Mouse (Mus musculus) liver, adult 2 months (tissue): ENCODE measurements around the gene Akt3. TPM values are rescaled to one million over a fixed set of nuclear protein-coding genes. Genes with fewer than 3 reads are reported as not detected.

Source experiments
- DNase-seq: peaks from one replicate; pipeline ENCODE4 v3.0.0-alpha.2; 2011; ENCODE audit warnings: low read depth, low spot score; ENCODE audit errors: extremely low read depth
- H3K27ac ChIP-seq: fragments of 200-500 bp; replicated peaks from 2 replicates; pipeline ENCODE4 v1.5.1; 2012; ENCODE audit warnings: low read depth, mild to moderate bottlenecking, control low read depth, inconsistent platforms, low read length; ENCODE audit not compliant: insufficient read depth
- H3K27me3 ChIP-seq: fragments of 200-500 bp; 2 replicates; pipeline ENCODE4 v1.6.1; 2012; ENCODE audit warnings: mild to moderate bottlenecking, moderate library complexity, low read length, inconsistent platforms; ENCODE audit not compliant: control insufficient read depth, insufficient read depth
- H3K36me3 ChIP-seq: fragments of 200-500 bp; 2 replicates; pipeline ENCODE4 v1.6.1; 2012; ENCODE audit warnings: low read length, inconsistent platforms; ENCODE audit not compliant: control insufficient read depth, insufficient read depth
- H3K4me1 ChIP-seq: fragments of 200-500 bp; 2 replicates; pipeline ENCODE4 v1.6.1; 2011; ENCODE audit warnings: low read length; ENCODE audit not compliant: control insufficient read depth, insufficient read depth
- H3K4me3 ChIP-seq: fragments of 200-500 bp; 2 replicates; pipeline ENCODE4 v1.5.1; 2011; ENCODE audit warnings: low read depth, mild to moderate bottlenecking, control low read depth, low read length, moderate library complexity; ENCODE audit not compliant: insufficient read depth
- H3K79me2 ChIP-seq: fragments of 200-500 bp; 2 replicates; pipeline ENCODE4 v1.6.1; 2012; ENCODE audit warnings: inconsistent platforms, mild to moderate bottlenecking, low read length, moderate library complexity; ENCODE audit not compliant: control insufficient read depth, insufficient read depth
- H3K9ac ChIP-seq: fragments of 200-500 bp; 2 replicates; pipeline ENCODE4 v1.6.1; 2012; ENCODE audit warnings: low read depth, mild to moderate bottlenecking, control low read depth, inconsistent platforms, low read length
- CTCF ChIP-seq: fragments of 200-500 bp; IDR thresholded peaks from 2 replicates; pipeline ENCODE4 v1.5.1; 2011; ENCODE audit warnings: low read depth, low read length, control low read depth
- POLR2A ChIP-seq: fragments of 200-500 bp; IDR thresholded peaks from 2 replicates; pipeline ENCODE4 v1.6.1; 2011; ENCODE audit warnings: low read length, control low read depth; ENCODE audit not compliant: insufficient read depth; ENCODE audit errors: extremely low read depth
- WGBS: fragments of 180-500 bp; shearing (Covaris S2); methylation state at CpG from one replicate; pipeline ENCODE4 v1.1.7; 2018; 5-methylcytosine and 5-hydroxymethylcytosine counted together
- polyA plus RNA-seq: library from polyadenylated mRNA; depleted of rRNA; stranded (reverse); fragments of >200 nt; gene quantifications from 2 replicates; pipeline ENCODE4 v1.2.3, GENCODE M21; 2012
- total RNA-seq: library from RNA; depleted of rRNA; stranded (reverse); fragments of >200 nt; gene quantifications from 2 replicates; pipeline ENCODE4 v1.2.3, GENCODE M21; 2014

Gene Akt3
- total and polyA plus RNA-seq, 2 experiments = 0.69 to 2.9 TPM

DNA sequence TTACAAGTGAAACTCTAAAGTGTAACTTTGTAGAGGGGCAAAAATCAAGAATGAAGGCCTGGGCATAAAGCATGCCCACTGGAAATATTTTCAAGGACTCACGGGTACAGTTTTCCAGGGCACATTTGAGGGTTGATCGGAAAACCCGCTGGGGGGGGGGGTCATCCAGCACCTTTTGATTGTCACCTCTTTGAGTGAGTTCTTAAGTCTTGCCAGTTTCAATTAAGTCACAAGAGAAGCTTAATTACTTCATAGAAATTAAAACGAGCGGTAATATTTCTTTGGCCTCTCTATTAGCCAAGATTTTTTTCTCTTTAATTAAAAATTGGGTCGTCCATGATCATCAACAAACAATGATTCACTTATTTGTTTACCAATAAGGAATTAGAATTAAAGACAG lies 260.7 kb downstream of the Akt3 start:
- Histone ChIP-seq H3K27me3 (no peaks in the 10 kb centered on the region), H3K4me1 (no peaks in the 10 kb centered on the region), H3K79me2 (no peaks in the 10 kb centered on the region), H3K27ac (no peak overlapping the region), H3K4me3 (no peak overlapping the region), H3K36me3 (no peaks in the 10 kb centered on the region), H3K9ac (no peak overlapping the region)
- TF ChIP-seq POLR2A (no peak), CTCF (no peak)
- no peak for DNase-seq
- 80% methylated on average over 6 of the region's 6 CpGs for WGBS

DNA sequence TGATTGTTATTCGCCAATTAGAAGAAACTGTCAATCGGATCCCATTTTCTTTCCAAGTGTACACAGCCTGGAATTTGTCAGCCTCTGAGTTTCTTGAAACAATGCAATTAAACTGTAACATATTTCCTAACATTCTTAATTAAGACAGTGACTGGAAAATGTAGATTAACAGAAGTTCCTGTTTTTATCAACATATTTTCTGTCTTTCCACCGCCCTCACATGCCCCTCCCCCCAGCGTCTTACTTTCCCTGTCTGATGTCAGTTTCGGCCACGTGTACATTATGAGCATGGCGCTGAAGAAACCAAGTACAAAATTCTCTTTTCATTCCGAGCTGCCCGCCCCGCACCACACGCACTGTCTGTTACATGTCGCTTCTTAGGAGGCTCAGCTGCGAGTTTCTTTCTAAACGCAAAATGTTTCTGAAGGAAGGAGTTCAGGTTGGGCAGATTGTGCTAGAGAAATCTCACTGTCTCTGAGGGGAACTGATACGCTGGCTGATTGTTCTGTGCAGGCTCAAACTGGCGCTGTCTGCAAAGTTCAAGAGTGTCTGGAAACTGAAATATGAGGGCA lies 261.3 kb downstream of the Akt3 start:
- H3K27ac ChIP-seq = no peak overlapping the region
- 71% methylated on average over 16 of the region's 16 CpGs for whole genome bisulfite sequencing

DNA sequence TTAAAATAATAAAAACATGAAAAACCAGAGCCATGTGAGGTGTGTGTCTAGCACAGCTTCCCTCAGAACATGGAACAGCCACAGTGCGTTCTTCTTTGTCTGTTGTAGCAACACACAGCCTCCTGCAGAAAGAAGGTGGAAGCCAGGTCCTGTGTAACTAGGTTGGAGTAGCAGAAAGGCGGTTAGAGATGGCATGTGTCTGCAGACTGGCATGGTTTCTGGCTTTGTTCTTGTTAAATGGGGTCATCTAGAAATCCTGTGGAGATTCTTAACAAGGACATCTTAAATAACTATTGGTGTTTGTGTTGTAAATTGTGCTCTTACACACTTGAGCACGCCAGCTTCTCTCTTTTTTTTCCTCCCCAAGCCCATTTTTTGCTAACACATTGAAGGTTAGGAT lies 261.8 kb downstream of the Akt3 start:
- no peak overlapping the region for H3K27ac ChIP-seq
- WGBS = 96% methylated on average over 3 of the region's 3 CpGs

More for the DNA sequence above, 261.3 kb downstream of the Akt3 start:
- Histone ChIP-seq H3K4me1 (no peaks in the 10 kb centered on the region), H3K79me2 (no peaks in the 10 kb centered on the region), H3K27me3 (no peaks in the 10 kb centered on the region), H3K4me3 (no peak overlapping the region), H3K9ac (no peak overlapping the region), H3K36me3 (no peaks in the 10 kb centered on the region)
- TF ChIP-seq CTCF (no peak), POLR2A (no peak)
- no peak for DNase-seq

DNA sequence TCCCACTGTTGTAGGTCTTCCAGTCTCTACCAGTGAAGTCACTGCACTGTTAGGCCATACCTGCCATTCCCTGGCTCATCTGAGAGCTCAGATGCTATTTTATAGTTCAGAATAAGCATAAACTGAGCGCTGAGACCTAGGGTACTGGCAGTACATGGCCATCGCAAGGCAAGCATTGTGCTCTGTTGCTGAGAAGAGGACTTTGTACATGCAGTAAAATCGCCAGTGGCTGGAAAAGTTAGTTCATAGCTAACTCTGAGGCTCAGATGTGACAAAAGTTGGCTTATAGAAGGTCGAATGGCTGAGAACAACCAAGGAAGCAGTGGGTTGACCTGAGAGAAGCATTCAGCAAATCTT lies 262.6 kb downstream of the Akt3 start:
- Histone ChIP-seq H3K27ac (no peak overlapping the region), H3K4me1 (no peaks in the 10 kb centered on the region), H3K9ac (no peak overlapping the region), H3K4me3 (no peak overlapping the region), H3K79me2 (no peaks in the 10 kb centered on the region), H3K27me3 (no peaks in the 10 kb centered on the region), H3K36me3 (no peaks in the 10 kb centered on the region)
- 85% methylated on average over 4 of the region's 4 CpGs for WGBS
- DNase-seq = no peak
- TF ChIP-seq CTCF = no peak
- TF ChIP-seq POLR2A = no peak

More for the DNA sequence above, 261.8 kb downstream of the Akt3 start:
- Histone ChIP-seq H3K79me2 (no peaks in the 10 kb centered on the region), H3K4me3 (no peak overlapping the region), H3K9ac (no peak overlapping the region), H3K36me3 (no peaks in the 10 kb centered on the region), H3K4me1 (no peaks in the 10 kb centered on the region), H3K27me3 (no peaks in the 10 kb centered on the region)
- no peak for DNase-seq
- TF ChIP-seq POLR2A (no peak), CTCF (no peak)

DNA sequence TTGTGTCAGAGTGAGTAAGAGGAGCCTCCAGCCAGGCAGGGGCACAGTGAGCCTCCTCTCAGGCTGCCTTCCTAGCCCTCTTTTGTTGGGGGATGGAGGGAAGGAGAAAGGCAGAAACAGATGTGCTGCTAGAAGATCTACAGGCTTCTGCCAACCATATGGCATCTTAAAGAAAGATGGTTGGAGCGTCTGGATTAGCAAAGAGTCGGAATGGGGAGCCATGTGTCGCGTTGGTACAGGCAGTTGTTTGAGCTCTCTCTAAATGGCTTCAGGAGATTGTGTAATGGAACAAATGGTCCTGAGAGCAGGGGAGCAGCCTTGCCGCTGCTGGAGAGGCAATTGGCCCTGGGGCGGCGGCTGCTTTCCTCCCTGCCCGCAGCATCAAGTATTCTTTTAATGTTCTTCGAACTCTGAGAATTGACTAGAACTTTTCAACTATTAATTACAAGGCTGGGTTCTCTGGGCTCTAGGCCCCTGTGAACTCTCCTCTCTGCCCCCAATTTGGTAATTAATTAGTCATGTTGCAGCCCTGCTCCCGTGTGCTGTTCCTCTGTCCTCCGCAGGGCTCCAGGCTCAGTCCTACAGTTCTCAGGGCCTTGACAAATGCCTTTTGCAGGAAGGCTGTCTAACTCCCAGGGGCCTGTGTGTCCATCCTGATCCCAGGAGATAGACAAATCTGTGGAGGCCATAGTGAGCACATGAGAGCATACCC lies 263.1 kb downstream of the Akt3 start:
- Histone ChIP-seq H3K27ac (no peak overlapping the region), H3K4me1 (no peaks in the 10 kb centered on the region), H3K36me3 (no peaks in the 10 kb centered on the region), H3K79me2 (no peaks in the 10 kb centered on the region), H3K9ac (no peak overlapping the region), H3K27me3 (no peaks in the 10 kb centered on the region), H3K4me3 (no peak overlapping the region)
- TF ChIP-seq CTCF (no peak), POLR2A (no peak)
- DNase-seq = no peak
- 94% methylated on average over 11 of the region's 11 CpGs for WGBS

DNA sequence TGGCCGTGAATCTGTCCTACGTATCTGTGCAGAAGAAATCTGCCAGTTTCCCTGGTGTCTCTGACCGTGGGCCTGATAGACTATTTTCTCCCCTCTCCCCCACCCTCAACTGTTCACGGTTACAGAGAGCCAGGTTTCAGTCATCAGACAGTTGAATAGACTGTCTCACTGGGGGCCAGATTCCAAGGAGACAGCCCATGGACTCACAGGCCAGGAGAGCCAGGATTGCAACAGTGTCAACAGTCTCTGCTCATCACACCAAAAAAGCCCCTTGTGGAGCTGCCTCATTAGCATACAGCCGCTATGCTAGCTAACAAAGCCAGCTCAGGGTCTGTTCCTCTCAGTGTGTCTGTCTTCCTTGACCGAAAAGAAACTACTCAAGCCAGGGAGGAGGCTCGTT lies 263.9 kb downstream of the Akt3 start:
- H3K36me3 ChIP-seq = no peaks in the 10 kb centered on the region
- H3K4me3 ChIP-seq = no peak overlapping the region
- no peak for TF ChIP-seq POLR2A
- TF ChIP-seq CTCF = no peak
- H3K4me1 ChIP-seq = no peaks in the 10 kb centered on the region
- 78% methylated on average over 7 of the region's 7 CpGs for WGBS
- no peak overlapping the region for H3K27ac ChIP-seq
- H3K9ac ChIP-seq = no peak overlapping the region
- no peaks in the 10 kb centered on the region for H3K79me2 ChIP-seq
- no peak for DNase-seq
- H3K27me3 ChIP-seq = no peaks in the 10 kb centered on the region
